Mouse (Mus musculus): ENCODE measurements around the gene Eno1.

Gene Eno1

GRCm38 (mm10) chr4:150236521-150237481, at the start of gene Eno1:
TSS of gene Eno1 (plus strand) at chr4:150236721.
- peak; percentile 94 to 98 for DNase-seq (ENCODE audit: low spot score in 2 of 2)

GRCm38 (mm10) chr4:150188236-150188635, 48.3 kb upstream of the Eno1 start:
- DNase-seq (ENCODE audit: low spot score in 2 of 2): no peak

- DNase-seq (ENCODE audit: low spot score in 2 of 2): no peak
Measured at GRCm38 (mm10) chr4:150192199-150192598, 44.3 kb upstream of the Eno1 start.

GRCm38 (mm10) chr4:150193915-150194314, 42.6 kb upstream of the Eno1 start:
- DNase-seq (ENCODE audit: low spot score in 2 of 2): no peak

- DNase-seq (ENCODE audit: low spot score in 2 of 2): no peak
Measured at GRCm38 (mm10) chr4:150198268-150198667, 38.3 kb upstream of the Eno1 start.

GRCm38 (mm10) chr4:150201232-150201631, 35.3 kb upstream of the Eno1 start, which contains the start of gene Car6:
TSS of gene Car6 (minus strand) at chr4:150201332.
- DNase-seq (ENCODE audit: low spot score in 2 of 2): no peak

- DNase-seq (ENCODE audit: low spot score in 2 of 2): no peak
Measured at GRCm38 (mm10) chr4:150202702-150203101, 33.8 kb upstream of the Eno1 start.

GRCm38 (mm10) chr4:150204877-150205276, 31.6 kb upstream of the Eno1 start:
- no peak for DNase-seq (ENCODE audit: low spot score in 2 of 2)

GRCm38 (mm10) chr4:150209751-150210150, 26.8 kb upstream of the Eno1 start:
- DNase-seq (ENCODE audit: low spot score in 2 of 2): no peak

- DNase-seq (ENCODE audit: low spot score in 2 of 2): no peak
Measured at GRCm38 (mm10) chr4:150210306-150210705, 26.2 kb upstream of the Eno1 start.

GRCm38 (mm10) chr4:150211930-150212552, 24.5 kb upstream of the Eno1 start:
- no peak for DNase-seq (ENCODE audit: low spot score in 2 of 2)

- no peak for DNase-seq (ENCODE audit: low spot score in 2 of 2)
Measured at GRCm38 (mm10) chr4:150212553-150212971, 24.0 kb upstream of the Eno1 start.

- no peak for DNase-seq (ENCODE audit: low spot score in 2 of 2)
Measured at GRCm38 (mm10) chr4:150213910-150214309, 22.6 kb upstream of the Eno1 start.

- no peak for DNase-seq (ENCODE audit: low spot score in 2 of 2)
Measured at GRCm38 (mm10) chr4:150216423-150216822, 20.1 kb upstream of the Eno1 start.

- DNase-seq (ENCODE audit: low spot score in 2 of 2): no peak
Measured at GRCm38 (mm10) chr4:150217042-150217554, 19.4 kb upstream of the Eno1 start.

- DNase-seq (ENCODE audit: low spot score in 2 of 2): no peak
Measured at GRCm38 (mm10) chr4:150217935-150218334, 18.6 kb upstream of the Eno1 start.

- no peak for DNase-seq (ENCODE audit: low spot score in 2 of 2)
Measured at GRCm38 (mm10) chr4:150219501-150220292, 16.8 kb upstream of the Eno1 start.

- no peak for DNase-seq (ENCODE audit: low spot score in 2 of 2)
Measured at GRCm38 (mm10) chr4:150220584-150220983, 15.9 kb upstream of the Eno1 start.

- no peak for DNase-seq (ENCODE audit: low spot score in 2 of 2)
Measured at GRCm38 (mm10) chr4:150221017-150221640, 15.4 kb upstream of the Eno1 start.

- DNase-seq (ENCODE audit: low spot score in 2 of 2): no peak
Measured at GRCm38 (mm10) chr4:150223830-150224229, 12.7 kb upstream of the Eno1 start.

- DNase-seq (ENCODE audit: low spot score in 2 of 2): no peak
Measured at GRCm38 (mm10) chr4:150225700-150226099, 10.8 kb upstream of the Eno1 start.
